ENCODE assay signal across 9 mouse cellular contexts in genomic region chr4:107457602-107458001, GRCm38 (mm10). TPM values are rescaled to one million over a fixed set of nuclear protein-coding genes. Genes with fewer than 3 reads are reported as not detected.
A peak's percentile ranks its signal among the peaks of the same experiment; 100 is the strongest.
DNase-seq lines count a peak whose midpoint lies in the region; ATAC-seq and TF ChIP-seq lines count a peak whose summit lies in the region.
"Had no signal": no experiment of that assay in that cellular context is flagged by ENCODE, and none has a peak within 500 bp of the region (broad histone marks: within the 10 kb centered on the region; RNA-seq: fewer than 3 reads in every experiment).

No protein-coding gene starts in this region.

- no peaks in the 10 kb centered on the region for H3K36me3 ChIP-seq in embryonic facial prominence, embryonic 15.5 days
- H3K36me3 ChIP-seq in liver, embryonic 13.5 days = no peaks in the 10 kb centered on the region

- TF ChIP-seq CTCF in gastrocnemius, adult 2 months (IDR thresholded peaks at IDR 0.05) = no peak

- H3K4me1 ChIP-seq in embryonic facial prominence, embryonic 15.5 days = peaks cover 57% of the 10 kb centered on the region
- peaks cover 37% of the 10 kb centered on the region for H3K4me1 ChIP-seq in liver, embryonic 13.5 days (replicated peaks)

- intact Hi-C loops in gastrocnemius, adult 2 months (cut with DNase I) = no loop called here

- H3K9ac ChIP-seq in embryonic facial prominence, embryonic 15.5 days = no peak overlapping the region
- H3K9ac ChIP-seq in liver, embryonic 13.5 days = peak overlapping the region; percentile 22; the same call in 1 of the 2 replicates

- no peak overlapping the region for H3K27ac ChIP-seq in gastrocnemius, adult 2 months
- H3K27ac ChIP-seq in embryonic facial prominence, embryonic 15.5 days (replicated peaks) = peak overlapping the region; percentile 68; the same call in 1 of the 2 replicates
- peak overlapping the region; percentile 90 for H3K27ac ChIP-seq in liver, embryonic 13.5 days
- H3K27ac ChIP-seq: macrophage had no signal

- H3K9me3 ChIP-seq in embryonic facial prominence, embryonic 15.5 days (replicated peaks) = no peaks in the 10 kb centered on the region
- no peaks in the 10 kb centered on the region for H3K9me3 ChIP-seq in liver, embryonic 13.5 days (replicated peaks)

- 27% methylated on average over 12 of the region's 12 CpGs for WGBS in embryonic facial prominence, embryonic 15.5 days
- WGBS in liver, embryonic 13.5 days (ENCODE audit: insufficient replicate concordance) = 53% methylated on average over 12 of the region's 12 CpGs

- H3K27me3 ChIP-seq in embryonic facial prominence, embryonic 15.5 days = no peaks in the 10 kb centered on the region; the same call in 1 of the 2 replicates
- 0 out of 2 replicates have a peak, but pooled peaks cover 4% of the 10 kb centered on the region for H3K27me3 ChIP-seq in liver, embryonic 13.5 days

- no peak for DNase-seq in gastrocnemius, adult 2 months
- no peak for DNase-seq in gastrocnemius, adult 8-10 months (ENCODE audit: low spot score in 2 of 2)
- peak; percentile 44 for DNase-seq in 416B (ENCODE audit: low read depth)
- peak; percentile 64 for DNase-seq in liver, embryonic 13.5 days
- DNase-seq in cerebellum, postnatal 36 days = no peak
- no peak for DNase-seq in adrenal gland, adult 8-10 months
- DNase-seq in thymus, postnatal 25 days = no peak

- peak overlapping the region; percentile 45 for H3K4me3 ChIP-seq in gastrocnemius, adult 2 months
- H3K4me3 ChIP-seq in embryonic facial prominence, embryonic 15.5 days (replicated peaks) = peak overlapping the region; percentile 12; the same call in 1 of the 2 replicates
- H3K4me3 ChIP-seq in liver, embryonic 13.5 days (replicated peaks) = no peak overlapping the region

- H3K4me2 ChIP-seq in embryonic facial prominence, embryonic 15.5 days (replicated peaks) = peak overlapping the region; percentile 41
- H3K4me2 ChIP-seq in liver, embryonic 13.5 days = peak overlapping the region; percentile 55

- peak; percentile 83 for ATAC-seq in embryonic facial prominence, embryonic 15.5 days (ENCODE audit: insufficient number of reproducible peaks, low FRiP score, low TSS enrichment, low read depth)
- peak; percentile 61 for ATAC-seq in liver, embryonic 13.5 days (ENCODE audit: low read depth)

RNA-seq across cellular contexts. Expression of gene Glis1, which starts 23.2 kb away (rescaled TPM):
- total RNA-seq in gastrocnemius, adult 2 months (2021) = under 1 TPM; 0.15 to 0.20 TPM
- under 1 TPM in 3 of 4 experiments, not detected in 1; 0.12 to 0.58 (median 0.31) TPM for total RNA-seq in gastrocnemius, adult 8-10 months (2022)
- polyA plus RNA-seq in embryonic facial prominence, embryonic 15.5 days (2015; fragmentation: Nextera tagmentation; extraction: Ambion mirVana) = 35.3 and 37.4 TPM in 2 replicates
- 0.34 and 0.69 TPM in 2 replicates for polyA plus RNA-seq in liver, embryonic 13.5 days (2015; fragmentation: Nextera tagmentation; extraction: Ambion mirVana)
- total RNA-seq in adrenal gland, adult 8-10 months (2022) = 1 to 10 TPM in 1 of 4 experiments, under 1 TPM in 3; 0.32 to 2.6 (median 0.79) TPM
- polyA plus RNA-seq: macrophage had no signal

Comparison
In these comparisons a context has a peak if more than half of its experiments do, and no peak if none do; other contexts are left out.
1. DNase-seq: peak in 416B (single experiment) and liver, embryonic 13.5 days (single experiment); none in gastrocnemius, adult 2 months (single experiment), gastrocnemius, adult 8-10 months (0 of 2), cerebellum, postnatal 36 days (0 of 2), adrenal gland, adult 8-10 months (single experiment) and thymus, postnatal 25 days (single experiment).